Mouse (Mus musculus) urinary bladder, postnatal 25 days (tissue): Measurements from ENCODE around the gene Terf2ip.
A peak's percentile ranks its signal among the peaks of the same experiment; 100 is the strongest.

Experiments used
- DNase-seq: peaks from one replicate; pipeline ENCODE4 v3.0.0; 2022; ENCODE audit warnings: low spot score

Gene Terf2ip

GRCm38 (mm10) chr8:112011816-112012242 lies 631 bp downstream of the Terf2ip start:
- DNase-seq, result peak; percentile 35

GRCm38 (mm10) chr8:112014936-112015335 lies 3.7 kb downstream of the Terf2ip start, which contains the start of gene Gm6793:
Gm6793 (minus strand) TSS chr8:112015036.
- DNase-seq, result no peak

GRCm38 (mm10) chr8:112029455-112029854 lies 18.3 kb downstream of the Terf2ip start:
- DNase-seq, result no peak

GRCm38 (mm10) chr8:112030663-112031062 lies 19.5 kb downstream of the Terf2ip start:
- no peak for DNase-seq

GRCm38 (mm10) chr8:112033071-112033470 lies 21.9 kb downstream of the Terf2ip start:
- no peak for DNase-seq

- DNase-seq, result peak; percentile 7
These were observed 23.4 kb downstream of the Terf2ip start for GRCm38 (mm10) chr8:112034603-112035002.

- no peak for DNase-seq
These were observed 26.3 kb downstream of the Terf2ip start for GRCm38 (mm10) chr8:112037521-112037920.

GRCm38 (mm10) chr8:112045182-112045581 lies 34.0 kb downstream of the Terf2ip start:
- no peak for DNase-seq

- DNase-seq, result peak; percentile 78
These were observed 34.7 kb downstream of the Terf2ip start for GRCm38 (mm10) chr8:112045896-112046295.

- no peak for DNase-seq
These were observed 37.1 kb downstream of the Terf2ip start for GRCm38 (mm10) chr8:112048293-112048692.

GRCm38 (mm10) chr8:112049984-112050383 lies 38.8 kb downstream of the Terf2ip start:
- DNase-seq, result no peak

- no peak for DNase-seq
These were observed 40.3 kb downstream of the Terf2ip start for GRCm38 (mm10) chr8:112051537-112051936.

GRCm38 (mm10) chr8:112054456-112054855 lies 43.3 kb downstream of the Terf2ip start:
- DNase-seq, result no peak

- peak; percentile 7 for DNase-seq
These were observed 50.2 kb downstream of the Terf2ip start for GRCm38 (mm10) chr8:112061372-112061771.
